Mouse (Mus musculus) forebrain, embryonic 11.5 days (tissue): ENCODE measurements around the gene Gmfg. TPM values are rescaled to one million over a fixed set of nuclear protein-coding genes. Genes with fewer than 3 reads are reported as not detected.
A peak's percentile ranks its signal among the peaks of the same experiment; 100 is the strongest.

Experiments
- ATAC-seq: fragments of 200-750 bp; cut with Nextera tagmentation; replicated peaks from 2 replicates; pipeline ENCODE4 v1.8.0; 2017; ENCODE audit warnings: moderate TSS enrichment; ENCODE audit not compliant: low FRiP score
- DNase-seq: peaks from one replicate; pipeline ENCODE4 v3.0.0-alpha.2; 2017; ENCODE audit warnings: low spot score
- H3K27ac ChIP-seq: fragments of 300-500 bp; sonication (generic); 2 replicates; pipeline ENCODE4 v1.5.1; 2014; ENCODE audit warnings: low read depth, low read length
- H3K27me3 ChIP-seq: fragments of 300-500 bp; sonication (generic); 2 replicates; pipeline ENCODE4 v1.6.1; 2014; ENCODE audit warnings: mild to moderate bottlenecking, low read length, mixed read lengths; ENCODE audit not compliant: control insufficient read depth, insufficient read depth
- H3K36me3 ChIP-seq: fragments of 300-500 bp; sonication (generic); 2 replicates; pipeline ENCODE4 v1.6.1; 2014; ENCODE audit warnings: mild to moderate bottlenecking, low read length, moderate library complexity, mixed read lengths; ENCODE audit not compliant: control insufficient read depth, insufficient read depth
- H3K4me1 ChIP-seq: fragments of 300-500 bp; sonication (generic); replicated peaks from 2 replicates; pipeline ENCODE4 v1.6.1; 2014; ENCODE audit warnings: low read length, mixed read lengths; ENCODE audit not compliant: control insufficient read depth, insufficient read depth
- H3K4me2 ChIP-seq: fragments of 300-500 bp; sonication (generic); 2 replicates; pipeline ENCODE4 v1.6.1; 2014; ENCODE audit warnings: low read depth, mild to moderate bottlenecking, low read length, moderate library complexity, mixed read lengths; ENCODE audit not compliant: severe bottlenecking
- H3K4me3 ChIP-seq: fragments of 300-500 bp; sonication (generic); 2 replicates; pipeline ENCODE4 v1.5.1; 2014; ENCODE audit warnings: low read depth, low read length
- H3K9ac ChIP-seq: fragments of 300-500 bp; sonication (generic); 2 replicates; pipeline ENCODE4 v1.6.1; 2014; ENCODE audit warnings: low read length
- H3K9me3 ChIP-seq: fragments of 300-500 bp; sonication (generic); 2 replicates; pipeline ENCODE4 v1.6.1; 2016; ENCODE audit warnings: low read length, mixed read lengths; ENCODE audit not compliant: control insufficient read depth
- WGBS: fragments of 180-500 bp; shearing (Covaris S2); extraction: QIAGEN DNeasy Blood & Tissue Kit; methylation state at CpG from one replicate; pipeline ENCODE4 v1.1.7; 2014; 5-methylcytosine and 5-hydroxymethylcytosine counted together
- polyA plus RNA-seq: library from polyadenylated mRNA; unstranded; fragments of >200 nt; fragmentation: Nextera tagmentation; extraction: Ambion mirVana; gene quantifications from 2 replicates; pipeline ENCODE4 v1.2.1, GENCODE M21; 2014

The Gmfg gene
- polyA plus RNA-seq, 1 experiment from 2014 or later = 4.9 TPM

GRCm38 (mm10) chr7:28462769-28463168 is 25.5 kb downstream of the Gmfg start:
- no peak overlapping the region for H3K4me2 ChIP-seq

GRCm38 (mm10) chr7:28464416-28465212 is 27.4 kb downstream of the Gmfg start:
- no peak overlapping the region for H3K4me2 ChIP-seq
- peaks cover 11% of the 10 kb centered on the region for H3K27me3 ChIP-seq
- 67% methylated on average over 10 of the region's 10 CpGs for WGBS
- no peak overlapping the region for H3K9ac ChIP-seq
- no peak overlapping the region for H3K27ac ChIP-seq
- H3K4me3 ChIP-seq = no peak overlapping the region
- peaks cover 9% of the 10 kb centered on the region; the same call in 1 of the 2 replicates for H3K4me1 ChIP-seq
- no peaks in the 10 kb centered on the region for H3K9me3 ChIP-seq
- H3K36me3 ChIP-seq = peaks cover 13% of the 10 kb centered on the region
- ATAC-seq (no peak), DNase-seq (peak; percentile 64)

More at GRCm38 (mm10) chr7:28462769-28463168, 25.5 kb downstream of the Gmfg start:
- no peaks in the 10 kb centered on the region for H3K9me3 ChIP-seq
- H3K4me1 ChIP-seq = peaks cover 8% of the 10 kb centered on the region; the same call in 1 of the 2 replicates
- peaks cover 11% of the 10 kb centered on the region for H3K27me3 ChIP-seq
- H3K9ac ChIP-seq = no peak overlapping the region
- H3K4me3 ChIP-seq = no peak overlapping the region
- H3K27ac ChIP-seq = no peak overlapping the region
- peaks cover 22% of the 10 kb centered on the region for H3K36me3 ChIP-seq
- 97% methylated on average over 2 of the region's 2 CpGs for WGBS
- DNase-seq (no peak), ATAC-seq (no peak)

- Histone ChIP-seq H3K4me3 (peak overlapping the region; percentile 44), H3K27ac (no peak overlapping the region), H3K4me1 (peaks cover 9% of the 10 kb centered on the region; the same call in 1 of the 2 replicates), H3K27me3 (peaks cover 11% of the 10 kb centered on the region), H3K9me3 (no peaks in the 10 kb centered on the region), H3K36me3 (0 out of 2 replicates have a peak, but pooled peaks cover 4% of the 10 kb centered on the region), H3K4me2 (peak overlapping the region; percentile 88), H3K9ac (peak overlapping the region; percentile 58)
- peak; percentile 17; the same call in 1 of the 2 replicates for ATAC-seq
- DNase-seq = peak; percentile 57
- WGBS = 13% methylated on average over 40 of the region's 40 CpGs
These were observed 29.5 kb downstream of the Gmfg start for GRCm38 (mm10) chr7:28466721-28467212.

- under 1% methylated on average over 56 of the region's 63 CpGs for WGBS
- Histone ChIP-seq H3K4me3 (peak overlapping the region; percentile 44), H3K9ac (peak overlapping the region; percentile 58), H3K36me3 (0 out of 2 replicates have a peak, but pooled peaks cover 4% of the 10 kb centered on the region), H3K4me2 (peak overlapping the region; percentile 88), H3K27ac (no peak overlapping the region), H3K9me3 (no peaks in the 10 kb centered on the region), H3K4me1 (peaks cover 9% of the 10 kb centered on the region; the same call in 1 of the 2 replicates), H3K27me3 (peaks cover 11% of the 10 kb centered on the region)
- DNase-seq (peak; percentile 87), ATAC-seq (peak; percentile 87)
These were observed 30.0 kb downstream of the Gmfg start for GRCm38 (mm10) chr7:28467213-28467751.

GRCm38 (mm10) chr7:28476191-28476590 is 38.9 kb downstream of the Gmfg start:
- Histone ChIP-seq H3K27me3 (no peaks in the 10 kb centered on the region), H3K9ac (no peak overlapping the region), H3K4me1 (no peaks in the 10 kb centered on the region), H3K9me3 (no peaks in the 10 kb centered on the region), H3K4me2 (no peak overlapping the region), H3K36me3 (no peaks in the 10 kb centered on the region), H3K4me3 (no peak overlapping the region), H3K27ac (no peak overlapping the region)
- DNase-seq (no peak), ATAC-seq (no peak)
- 84% methylated on average over 6 of the region's 6 CpGs for WGBS

GRCm38 (mm10) chr7:28477363-28477762 is 40.1 kb downstream of the Gmfg start:
- no peak for ATAC-seq
- 87% methylated on average over 5 of the region's 5 CpGs for WGBS

GRCm38 (mm10) chr7:28478854-28479253 is 41.6 kb downstream of the Gmfg start:
- Histone ChIP-seq H3K4me2 (no peak overlapping the region), H3K36me3 (no peaks in the 10 kb centered on the region), H3K9ac (no peak overlapping the region), H3K27ac (no peak overlapping the region), H3K4me3 (no peak overlapping the region), H3K27me3 (no peaks in the 10 kb centered on the region), H3K4me1 (no peaks in the 10 kb centered on the region), H3K9me3 (no peaks in the 10 kb centered on the region)
- 10% methylated on average over 8 of the region's 8 CpGs for WGBS
- DNase-seq (peak; percentile 65), ATAC-seq (no peak)

More at GRCm38 (mm10) chr7:28477363-28477762, 40.1 kb downstream of the Gmfg start:
- no peaks in the 10 kb centered on the region for H3K9me3 ChIP-seq
- no peak overlapping the region for H3K9ac ChIP-seq
- H3K27ac ChIP-seq = no peak overlapping the region
- H3K4me1 ChIP-seq = no peaks in the 10 kb centered on the region
- no peak overlapping the region for H3K4me2 ChIP-seq
- no peaks in the 10 kb centered on the region for H3K27me3 ChIP-seq
- DNase-seq = no peak
- no peak overlapping the region for H3K4me3 ChIP-seq
- no peaks in the 10 kb centered on the region for H3K36me3 ChIP-seq

GRCm38 (mm10) chr7:28482854-28483253 is 45.6 kb downstream of the Gmfg start:
- H3K4me2 ChIP-seq = no peak overlapping the region
- ATAC-seq = no peak
- 86% methylated on average over 11 of the region's 11 CpGs for WGBS

More at GRCm38 (mm10) chr7:28482854-28483253, 45.6 kb downstream of the Gmfg start:
- Histone ChIP-seq H3K9ac (no peak overlapping the region), H3K27me3 (peaks cover 2% of the 10 kb centered on the region; the same call in 1 of the 2 replicates), H3K36me3 (no peaks in the 10 kb centered on the region), H3K4me1 (no peaks in the 10 kb centered on the region), H3K4me3 (no peak overlapping the region), H3K27ac (no peak overlapping the region), H3K9me3 (no peaks in the 10 kb centered on the region)
- DNase-seq = no peak
